Mouse (Mus musculus) bone marrow macrophage, adult 2 months (primary cell): ENCODE data around the gene Tes3-ps.

ENCODE experiments used
- CTCF ChIP-seq: IDR thresholded peaks from 2 replicates; pipeline ENCODE4 v1.5.1; 2012; ENCODE audit warnings: low read depth, mild to moderate bottlenecking, low read length, moderate library complexity
- POLR2A ChIP-seq: IDR thresholded peaks from 2 replicates; pipeline ENCODE4 v1.6.1; 2012; ENCODE audit warnings: mild to moderate bottlenecking, low read depth, low read length, borderline replicate concordance

GRCm38 (mm10) chr13:49544279-49544678, 51.2 kb downstream of the Tes3-ps start, which contains the start of gene Aspn:
- TF ChIP-seq CTCF (no peak), POLR2A (no peak)
